Mouse (Mus musculus) testis, adult 2 months (tissue): ENCODE data around the gene Kank1.

Source experiments
- CTCF ChIP-seq: fragments of 200-500 bp; IDR thresholded peaks from 2 replicates; pipeline ENCODE4 v1.5.1; 2012; ENCODE audit warnings: low read depth, mild to moderate bottlenecking, inconsistent platforms, low read length, moderate library complexity; ENCODE audit not compliant: control insufficient read depth, insufficient read depth, insufficient replicate concordance
- POLR2A ChIP-seq: fragments of 200-500 bp; IDR thresholded peaks from 2 replicates; pipeline ENCODE4 v1.6.1; 2012; ENCODE audit warnings: low read depth, mild to moderate bottlenecking, inconsistent platforms, low read length, moderate library complexity; ENCODE audit not compliant: control insufficient read depth

DNA sequence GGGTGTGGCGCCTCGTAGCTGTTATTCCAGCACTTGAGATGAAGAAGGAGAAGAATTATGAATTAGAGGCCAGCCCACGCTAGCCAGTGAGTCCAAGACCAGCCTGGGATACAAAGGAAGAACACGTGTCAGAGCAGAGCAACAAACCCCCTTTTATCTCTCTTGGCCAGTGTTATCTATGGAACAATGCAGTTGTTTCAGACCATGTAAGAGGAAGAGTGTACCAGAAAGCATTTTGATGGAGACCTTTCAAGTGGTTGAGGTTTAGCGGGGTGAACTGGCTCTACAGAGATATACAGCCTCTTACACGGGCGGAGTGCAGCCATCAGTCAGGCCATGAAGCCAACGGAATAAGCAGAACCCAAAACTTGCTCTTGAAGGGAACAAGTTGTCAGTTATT lies 100.0 kb downstream of the Kank1 start:
- no peak for TF ChIP-seq CTCF
- no peak for TF ChIP-seq POLR2A
